Mouse (Mus musculus) liver, postnatal 0 days (tissue): ENCODE measurements around the gene Asb7.

Experiments
- CTCF ChIP-seq: sonication (generic); IDR thresholded peaks from 2 replicates; pipeline ENCODE4 v1.5.1; 2016; ENCODE audit warnings: antibody characterized with exemption, low read depth
- EP300 ChIP-seq: IDR thresholded peaks from 2 replicates; pipeline ENCODE4 v1.6.1; 2016; ENCODE audit warnings: antibody characterized with exemption, low read depth, mild to moderate bottlenecking

DNA sequence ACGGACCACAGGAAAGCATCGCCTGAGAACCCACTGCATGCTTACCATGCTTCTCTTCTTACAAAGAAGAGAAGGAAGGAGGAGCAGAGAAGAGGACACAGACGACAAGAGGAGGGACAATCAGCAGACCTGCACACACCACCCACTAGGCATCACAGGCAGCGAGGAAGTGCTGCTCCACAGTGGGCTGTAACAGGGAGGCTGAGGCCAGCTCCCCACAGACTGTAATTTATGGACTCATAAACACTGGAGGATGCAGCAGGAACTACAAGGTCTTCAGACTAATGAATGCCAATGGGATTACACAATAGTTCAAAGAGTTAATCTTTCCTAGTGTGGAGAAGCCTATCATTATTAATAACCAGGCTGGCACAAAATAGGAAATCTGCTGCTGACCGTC is 38.5 kb downstream of the Asb7 start:
- TF ChIP-seq CTCF: no peak
- no peak for TF ChIP-seq EP300
